ENCODE assay signal across 20 mouse cellular contexts in genomic region chr14:122010301-122010700, GRCm38 (mm10). TPM values are rescaled to one million over a fixed set of nuclear protein-coding genes. Genes with fewer than 3 reads are reported as not detected.
A peak's percentile ranks its signal among the peaks of the same experiment; 100 is the strongest.
DNase-seq lines count a peak whose midpoint lies in the region; ATAC-seq and TF ChIP-seq lines count a peak whose summit lies in the region.
"Had no signal": no experiment of that assay in that cellular context is flagged by ENCODE, and none has a peak within 500 bp of the region (broad histone marks: within the 10 kb centered on the region; RNA-seq: fewer than 3 reads in every experiment).

No protein-coding gene starts in this region.

- no peaks in the 10 kb centered on the region for H3K4me1 ChIP-seq in midbrain, postnatal 0 days (ENCODE audit: insufficient read depth, low read length)
- no peaks in the 10 kb centered on the region for H3K4me1 ChIP-seq in forebrain, embryonic 14.5 days (ENCODE audit: control insufficient read depth, insufficient read depth, low read length)
- H3K4me1 ChIP-seq: forebrain, embryonic 13.5 days had no signal

- H3K36me3 ChIP-seq in midbrain, postnatal 0 days (ENCODE audit: insufficient read depth, low read length) = peaks cover 14% of the 10 kb centered on the region
- H3K36me3 ChIP-seq in forebrain, embryonic 14.5 days (ENCODE audit: control insufficient read depth, insufficient read depth, low read length) = peaks cover 17% of the 10 kb centered on the region

- 73% methylated on average over 7 of the region's 7 CpGs for WGBS in midbrain, postnatal 0 days
- whole genome bisulfite sequencing in forebrain, embryonic 14.5 days = 80% methylated on average over 7 of the region's 7 CpGs

- TF ChIP-seq POLR2A in brain, embryonic 14.5 days (IDR thresholded peaks at IDR 0.05; ENCODE audit: borderline replicate concordance, extremely low read depth, insufficient read depth, insufficient read length, poor library complexity, severe bottlenecking) = no peak

- DNase-seq in lung, postnatal 10 days = peak; percentile 24
- no peak for DNase-seq in lung, postnatal 25 days (ENCODE audit: low spot score)
- peak; percentile 3 for DNase-seq in brain, embryonic 14.5 days (ENCODE audit: low read depth)
- DNase-seq in gastrocnemius, postnatal 25 days = peak; percentile 45
- no peak for DNase-seq in midbrain, postnatal 0 days (ENCODE audit: low spot score)
- DNase-seq in forebrain, embryonic 14.5 days (ENCODE audit: low spot score) = no peak
- DNase-seq in layer of hippocampus, adult 9-10 months (ENCODE audit: low spot score) = no peak
- DNase-seq: cerebellum, postnatal 10 days; kidney, adult 18-20 months; kidney, postnatal 36 days; right cerebral cortex, postnatal 14 days had no signal

- no peak overlapping the region for H3K4me3 ChIP-seq in midbrain, postnatal 0 days (ENCODE audit: low read depth, low read length)
- no peak overlapping the region for H3K4me3 ChIP-seq in forebrain, embryonic 14.5 days (ENCODE audit: low read depth, low read length)
- H3K4me3 ChIP-seq: forebrain, embryonic 13.5 days; hindbrain, embryonic 12.5 days; limb, embryonic 13.5 days; myocyte had no signal

- H3K9me3 ChIP-seq in midbrain, postnatal 0 days (ENCODE audit: low read length) = no peaks in the 10 kb centered on the region
- no peaks in the 10 kb centered on the region for H3K9me3 ChIP-seq in forebrain, embryonic 14.5 days (replicated peaks; ENCODE audit: control insufficient read depth, low read length)
- H3K9me3 ChIP-seq: forebrain, embryonic 13.5 days; hindbrain, embryonic 12.5 days; limb, embryonic 13.5 days had no signal

- H3K9ac ChIP-seq in midbrain, postnatal 0 days (replicated peaks; ENCODE audit: low read length, poor library complexity, severe bottlenecking) = no peak overlapping the region
- no peak overlapping the region for H3K9ac ChIP-seq in forebrain, embryonic 14.5 days (ENCODE audit: low read length)
- H3K9ac ChIP-seq: forebrain, embryonic 13.5 days; hindbrain, embryonic 12.5 days; limb, embryonic 13.5 days had no signal

- H3K27ac ChIP-seq in midbrain, postnatal 0 days (ENCODE audit: low read depth, low read length) = peak overlapping the region; percentile 47; the same call in 1 of the 2 replicates
- H3K27ac ChIP-seq in forebrain, embryonic 14.5 days (ENCODE audit: low read depth, low read length) = no peak overlapping the region
- H3K27ac ChIP-seq: forebrain, embryonic 13.5 days; hindbrain, embryonic 12.5 days; limb, embryonic 13.5 days had no signal

- TF ChIP-seq CTCF in brain, embryonic 14.5 days (IDR thresholded peaks at IDR 0.05; ENCODE audit: borderline replicate concordance, extremely low read depth, insufficient read depth, insufficient read length) = no peak
- TF ChIP-seq CTCF in midbrain, postnatal 0 days (IDR thresholded peaks at IDR 0.05) = no peak

- H3K4me2 ChIP-seq in midbrain, postnatal 0 days (ENCODE audit: low read depth, low read length, poor library complexity, severe bottlenecking) = no peak overlapping the region
- no peak overlapping the region for H3K4me2 ChIP-seq in forebrain, embryonic 14.5 days (ENCODE audit: low read length)
- H3K4me2 ChIP-seq: forebrain, embryonic 13.5 days; hindbrain, embryonic 12.5 days; limb, embryonic 13.5 days had no signal

- no peaks in the 10 kb centered on the region for H3K27me3 ChIP-seq in midbrain, postnatal 0 days (ENCODE audit: insufficient read depth, low read length)
- H3K27me3 ChIP-seq in forebrain, embryonic 14.5 days (replicated peaks; ENCODE audit: control insufficient read depth, insufficient read depth, low read length) = no peaks in the 10 kb centered on the region
- H3K27me3 ChIP-seq: CH12.LX; forebrain, embryonic 13.5 days; hindbrain, embryonic 12.5 days; limb, embryonic 13.5 days had no signal

- ATAC-seq in midbrain, postnatal 0 days (ENCODE audit: low FRiP score) = no peak
- ATAC-seq in forebrain, embryonic 14.5 days = no peak
- ATAC-seq: forebrain, embryonic 13.5 days had no signal

RNA-seq across cellular contexts. Expression of gene Timm8a2, which starts 24.2 kb away (rescaled TPM):
- polyA plus RNA-seq in brain, embryonic 14.5 days (2012; rRNA removed) = 0.18 and 0.22 TPM in 2 replicates
- not detected for total RNA-seq in gastrocnemius, postnatal 25 days (2021)
- 0.60 TPM in 1 of 2 replicates, not detected in the other for total RNA-seq in midbrain, postnatal 0 days (2014; rRNA removed)
- polyA plus RNA-seq in midbrain, postnatal 0 days (2015; fragmentation: Nextera tagmentation; extraction: Ambion mirVana) = not detected in 2 replicates
- not detected in 2 replicates for polyA plus RNA-seq in forebrain, embryonic 14.5 days (2014; fragmentation: Nextera tagmentation; extraction: Ambion mirVana)
- total RNA-seq: CH12.LX; gastrocnemius, postnatal 4 days; megakaryocyte progenitor cell, adult 5-6 weeks had no signal
- polyA plus RNA-seq: embryonic facial prominence, embryonic 11.5 days; forebrain, embryonic 13.5 days; hindbrain, embryonic 12.5 days; limb, embryonic 13.5 days; liver, embryonic 16.5 days; myocyte had no signal

RNA-seq across cellular contexts. Expression of gene Gpr183, which starts 45.3 kb away (rescaled TPM):
- 0.44 and 0.52 TPM in 2 replicates for polyA plus RNA-seq in brain, embryonic 14.5 days (2012; rRNA removed)
- under 1 TPM; 0.38 to 0.43 TPM for total RNA-seq in gastrocnemius, postnatal 25 days (2021)
- total RNA-seq in midbrain, postnatal 0 days (2014; rRNA removed) = 0.52 and 1.3 TPM in 2 replicates
- polyA plus RNA-seq in midbrain, postnatal 0 days (2015; fragmentation: Nextera tagmentation; extraction: Ambion mirVana) = 0.49 and 0.64 TPM in 2 replicates
- 0.74 and 1.1 TPM in 2 replicates for polyA plus RNA-seq in forebrain, embryonic 14.5 days (2014; fragmentation: Nextera tagmentation; extraction: Ambion mirVana)

Comparison
In these comparisons a context has a peak if more than half of its experiments do, and no peak if none do; other contexts are left out.
1. DNase-seq: peak in lung, postnatal 10 days (single experiment), brain, embryonic 14.5 days (single experiment) and gastrocnemius, postnatal 25 days (single experiment); none in lung, postnatal 25 days (single experiment), midbrain, postnatal 0 days (single experiment), forebrain, embryonic 14.5 days (single experiment) and layer of hippocampus, adult 9-10 months (single experiment).